Mouse (Mus musculus): ENCODE data around the gene Akp3. TPM values are rescaled to one million over a fixed set of nuclear protein-coding genes. Genes with fewer than 3 reads are reported as not detected.
A peak's percentile ranks its signal among the peaks of the same experiment; 100 is the strongest.

The Akp3 gene
- total RNA-seq, 2 experiments from 2014 or later: not detected

DNA sequence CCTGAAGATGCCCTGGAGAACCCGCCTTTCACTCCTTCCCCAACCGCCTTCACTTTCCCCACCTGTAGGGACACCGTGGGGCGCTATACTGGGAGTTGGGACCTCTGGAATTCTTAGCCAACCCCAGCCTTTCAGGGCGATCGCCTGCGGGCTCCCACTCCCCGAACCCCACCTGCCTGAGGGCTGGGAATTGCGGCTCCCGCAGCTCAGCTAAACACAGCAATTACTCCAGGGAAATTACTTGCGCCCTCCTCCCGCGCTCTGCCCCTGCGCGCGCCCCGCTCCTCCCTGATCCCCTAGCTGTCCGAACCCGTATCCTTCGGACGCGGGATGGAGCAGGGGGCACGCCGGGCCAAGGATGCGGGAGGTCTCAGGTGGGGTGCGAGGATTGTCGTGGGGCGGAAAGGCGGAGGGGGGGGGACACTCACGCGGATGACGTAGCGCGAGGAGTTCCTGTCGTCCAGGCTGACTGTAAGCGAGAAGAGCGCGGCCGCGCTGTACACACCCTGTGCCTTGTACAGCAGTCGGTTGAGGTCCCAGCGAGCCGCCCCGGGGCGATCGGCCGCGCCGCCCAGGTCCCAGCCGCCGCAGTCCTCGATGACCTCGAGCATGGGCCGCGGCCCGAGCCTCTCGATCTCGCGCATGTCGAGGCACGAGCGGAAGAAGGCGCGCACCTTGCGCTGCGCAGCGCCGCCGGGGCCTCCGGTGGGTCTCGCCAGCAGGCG lies 29.2 kb downstream of the Akp3 start:
- intact Hi-C loops (cut with DNase I): no loop called here

DNA sequence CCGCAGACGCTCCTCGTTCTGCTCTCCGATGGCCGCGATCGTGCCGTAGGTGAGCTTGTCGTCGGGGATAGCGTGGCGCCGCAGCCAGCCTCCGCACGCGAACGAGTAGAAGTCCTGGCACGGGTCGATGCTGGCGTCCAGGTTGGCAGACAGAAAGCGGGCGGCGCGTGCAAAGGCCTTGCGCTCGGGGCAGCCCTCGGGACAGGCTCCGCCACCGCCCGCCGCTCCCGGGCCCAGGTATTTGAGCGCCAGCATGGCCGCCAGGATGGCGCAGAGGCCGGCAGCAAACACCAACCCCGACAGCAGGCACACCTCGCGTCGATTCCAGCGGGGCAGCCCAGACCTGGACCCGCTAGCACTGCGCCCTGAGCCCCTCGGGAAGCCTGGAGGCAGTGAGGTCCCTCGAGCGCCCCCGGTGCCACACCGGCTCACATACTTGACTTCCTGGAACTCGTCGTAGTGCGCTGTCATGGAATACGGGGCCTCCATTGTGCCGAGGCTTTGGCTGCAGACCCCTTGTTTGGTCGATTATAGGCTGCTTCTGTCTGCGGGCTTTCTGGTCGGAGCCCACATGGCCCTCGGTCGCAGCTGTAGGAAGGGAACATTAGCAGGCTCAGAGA lies 29.8 kb downstream of the Akp3 start:
- DNase-seq: no peak
- intact Hi-C loops (cut with DNase I): no loop called here

More for the DNA sequence above, 29.2 kb downstream of the Akp3 start:
- DNase-seq: no peak

DNA sequence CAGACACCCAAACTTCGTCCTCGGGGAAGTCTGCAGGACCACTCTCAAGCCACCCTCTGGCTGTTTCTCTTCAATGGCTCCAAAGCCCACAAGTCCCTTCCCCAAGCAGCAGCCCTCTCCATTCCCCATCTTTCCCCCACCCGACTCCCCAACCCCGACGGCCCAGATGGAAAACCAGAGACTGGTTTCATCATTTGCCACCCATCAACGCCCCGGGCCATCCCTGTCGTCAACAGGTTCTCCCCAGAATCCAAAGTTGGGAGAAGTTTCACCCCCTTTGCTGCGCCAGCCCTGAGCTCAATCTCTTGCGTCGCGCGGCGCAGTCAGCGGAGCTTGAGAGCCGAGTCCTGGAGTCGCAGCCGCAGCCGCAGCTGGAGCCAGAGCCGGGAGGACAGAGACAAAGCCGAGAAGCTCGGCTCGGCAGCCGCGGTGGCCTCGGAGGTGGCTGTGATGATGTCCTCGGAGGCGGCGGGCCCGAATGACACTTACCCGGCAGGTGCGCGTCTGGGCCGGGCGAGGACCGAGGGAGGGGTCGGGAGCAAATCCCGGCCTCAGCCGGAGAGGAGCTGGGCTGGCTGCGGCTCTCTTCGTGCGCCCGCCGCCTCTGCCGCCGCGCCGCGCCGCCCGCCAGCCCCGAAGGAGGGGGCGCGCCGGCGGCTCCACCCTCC lies 30.9 kb downstream of the Akp3 start:
- intact Hi-C loops (cut with DNase I): no loop called here
- DNase-seq: peak in 1 of 2 experiments; percentile 19

DNA sequence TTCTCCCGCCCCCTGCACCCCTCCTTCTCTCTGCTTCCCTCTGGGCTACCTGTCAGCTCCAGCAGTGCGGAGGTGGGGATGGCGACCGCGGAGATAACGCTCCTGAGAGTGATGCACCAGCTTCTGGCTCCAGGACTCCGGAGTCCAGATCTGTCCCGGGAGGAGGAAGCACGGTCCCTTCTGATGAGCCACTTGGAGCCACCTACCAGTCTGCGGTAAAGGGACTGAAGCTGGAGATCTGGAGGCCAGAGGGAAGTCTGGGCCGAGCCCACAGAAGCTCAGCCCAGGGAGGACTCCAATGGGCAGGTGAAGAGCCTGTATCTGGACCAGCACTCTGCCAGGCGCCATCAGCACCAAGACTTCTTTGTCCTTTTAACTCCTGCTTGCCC lies 31.4 kb downstream of the Akp3 start, which contains the start of gene Ecel1:
Ecel1 (minus strand) TSS at position 323 of the 389 bp plus-strand sequence.
- intact Hi-C loops (cut with DNase I): no loop called here
- DNase-seq: no peak

DNA sequence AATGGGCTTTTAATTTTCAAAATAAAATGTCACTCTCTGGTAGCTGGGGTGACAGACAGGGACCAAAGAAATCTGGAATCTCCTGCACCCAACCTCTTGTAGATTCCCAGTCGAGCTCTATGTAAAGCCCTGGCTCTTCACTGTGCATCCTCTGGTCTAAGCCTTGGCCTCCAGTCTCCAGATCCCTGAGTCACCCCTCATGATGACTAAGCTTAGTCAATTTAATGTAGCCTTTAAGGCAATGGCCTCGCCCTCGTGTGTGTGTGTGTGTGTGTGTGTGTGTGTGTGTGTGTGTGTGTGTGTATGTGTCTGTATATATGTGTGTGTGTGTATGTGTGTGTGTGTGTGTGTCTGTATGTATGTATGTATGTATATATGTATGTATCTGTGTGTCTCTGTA lies 34.6 kb downstream of the Akp3 start:
- intact Hi-C loops (cut with DNase I): no loop called here
- no peak for DNase-seq

DNA sequence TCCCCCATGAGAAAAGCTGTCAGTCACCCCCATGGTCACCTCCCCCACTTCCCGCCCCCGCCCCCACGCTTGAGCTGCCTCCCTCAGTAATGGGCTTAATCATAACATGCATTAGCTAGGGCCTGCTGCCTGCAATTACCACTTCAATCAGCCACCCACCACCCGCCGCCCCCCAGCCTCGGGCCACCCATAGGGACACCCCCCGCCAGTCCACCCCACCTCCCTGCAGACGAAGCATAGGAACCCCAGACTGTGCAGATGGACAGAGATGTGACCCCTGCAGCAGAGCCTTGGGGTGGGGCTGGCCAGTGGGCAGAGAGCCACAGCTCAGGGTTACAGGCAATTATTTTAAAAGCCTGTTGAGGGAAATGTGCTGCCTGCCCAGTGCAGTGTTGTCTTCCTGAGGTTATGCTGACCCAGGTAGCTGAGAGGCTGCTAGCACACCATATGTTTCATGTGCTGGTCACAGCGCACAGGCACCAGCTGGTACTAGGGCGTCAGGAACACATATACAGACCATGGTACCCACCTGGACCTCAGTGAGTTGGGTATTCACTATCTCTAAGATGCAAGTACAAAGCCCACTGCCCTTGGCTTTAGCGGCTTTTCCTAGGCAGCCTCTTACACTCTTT lies 39.5 kb downstream of the Akp3 start:
- no peak for DNase-seq

DNA sequence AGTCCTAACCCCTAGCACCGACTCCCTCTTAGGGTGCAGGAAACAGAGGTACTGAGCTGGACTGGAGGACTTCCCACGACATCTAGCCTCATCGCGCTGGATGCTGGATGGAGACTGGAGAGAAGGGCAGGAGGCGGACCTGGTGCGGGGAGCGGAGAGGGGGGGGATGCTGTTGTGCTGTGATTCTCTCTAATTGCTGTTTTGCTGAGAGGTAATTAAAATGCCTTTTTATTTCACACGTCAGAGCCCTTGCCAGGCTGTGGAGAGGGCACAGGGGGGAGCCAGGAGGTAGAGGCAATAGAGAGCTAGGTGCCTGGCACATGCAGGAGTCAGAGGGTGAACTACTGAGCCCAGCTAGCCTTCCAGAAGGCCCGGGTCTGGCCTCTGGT lies 40.0 kb downstream of the Akp3 start:
- no peak for DNase-seq
- intact Hi-C loops (cut with DNase I): no loop called here

More for the DNA sequence above, 39.5 kb downstream of the Akp3 start:
- intact Hi-C loops (cut with DNase I): no loop called here

DNA sequence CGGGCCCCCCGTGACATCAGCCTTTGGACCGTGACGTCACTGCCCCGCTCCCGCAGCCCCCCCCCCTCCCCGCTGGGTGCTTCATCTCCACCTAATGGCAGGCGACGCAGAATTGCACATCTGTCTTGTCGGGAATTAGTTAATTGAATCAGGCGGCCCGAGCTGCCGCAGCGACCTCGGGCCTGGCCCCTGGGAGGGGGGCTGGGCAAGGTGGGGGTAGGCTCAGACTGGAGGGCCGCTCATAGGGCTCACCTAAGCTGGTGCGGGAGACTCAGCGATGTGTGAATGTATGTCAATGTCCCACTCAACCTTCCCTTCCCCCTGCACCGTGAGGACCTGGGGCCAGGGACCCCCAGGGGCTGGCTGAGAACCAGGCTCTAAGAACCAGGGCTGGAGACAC lies 45.7 kb downstream of the Akp3 start:
- no peak for DNase-seq
- intact Hi-C loops (cut with DNase I): no loop called here

DNA sequence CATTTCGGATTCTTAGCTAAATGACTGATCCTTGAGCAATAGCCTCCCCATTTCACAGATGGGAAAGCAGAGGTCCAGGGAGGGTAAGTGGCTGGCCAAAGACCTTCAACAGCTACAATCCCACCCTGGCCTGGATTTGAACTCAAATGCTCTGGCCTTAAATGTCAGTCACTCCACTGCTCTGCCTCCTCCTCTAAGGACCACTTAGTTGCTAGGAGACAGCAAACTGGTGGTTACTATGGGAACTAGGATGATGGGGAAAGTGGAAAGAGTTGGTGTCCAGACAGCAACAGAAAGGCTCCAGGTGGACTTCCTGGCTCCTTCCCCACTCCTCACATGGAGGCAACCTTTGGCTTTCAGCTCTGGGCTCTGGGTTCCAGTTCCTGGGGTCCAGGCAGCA lies 46.5 kb downstream of the Akp3 start:
- intact Hi-C loops (cut with DNase I): no loop called here
- DNase-seq: no peak

DNA sequence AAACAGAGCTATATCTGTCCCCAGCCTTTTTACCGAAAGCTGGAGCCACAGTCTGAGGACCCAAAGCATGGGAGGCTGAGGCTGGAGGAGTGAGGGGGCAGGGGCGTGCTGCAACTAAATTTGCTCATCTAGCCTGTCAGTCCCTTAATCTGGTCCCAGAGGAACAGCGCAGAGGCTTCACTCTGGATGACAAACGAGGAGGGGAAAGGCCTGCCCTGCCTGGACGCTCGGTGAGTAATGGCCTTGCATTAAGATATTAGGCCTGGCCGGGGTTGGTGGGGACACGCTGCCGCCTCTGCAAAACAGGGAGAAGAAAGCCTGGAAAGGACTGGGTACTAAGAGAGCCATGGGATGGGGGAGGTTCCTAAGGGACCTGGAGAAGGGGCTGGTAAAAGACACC lies 47.5 kb downstream of the Akp3 start:
- no peak for DNase-seq
- intact Hi-C loops (cut with DNase I): no loop called here

DNA sequence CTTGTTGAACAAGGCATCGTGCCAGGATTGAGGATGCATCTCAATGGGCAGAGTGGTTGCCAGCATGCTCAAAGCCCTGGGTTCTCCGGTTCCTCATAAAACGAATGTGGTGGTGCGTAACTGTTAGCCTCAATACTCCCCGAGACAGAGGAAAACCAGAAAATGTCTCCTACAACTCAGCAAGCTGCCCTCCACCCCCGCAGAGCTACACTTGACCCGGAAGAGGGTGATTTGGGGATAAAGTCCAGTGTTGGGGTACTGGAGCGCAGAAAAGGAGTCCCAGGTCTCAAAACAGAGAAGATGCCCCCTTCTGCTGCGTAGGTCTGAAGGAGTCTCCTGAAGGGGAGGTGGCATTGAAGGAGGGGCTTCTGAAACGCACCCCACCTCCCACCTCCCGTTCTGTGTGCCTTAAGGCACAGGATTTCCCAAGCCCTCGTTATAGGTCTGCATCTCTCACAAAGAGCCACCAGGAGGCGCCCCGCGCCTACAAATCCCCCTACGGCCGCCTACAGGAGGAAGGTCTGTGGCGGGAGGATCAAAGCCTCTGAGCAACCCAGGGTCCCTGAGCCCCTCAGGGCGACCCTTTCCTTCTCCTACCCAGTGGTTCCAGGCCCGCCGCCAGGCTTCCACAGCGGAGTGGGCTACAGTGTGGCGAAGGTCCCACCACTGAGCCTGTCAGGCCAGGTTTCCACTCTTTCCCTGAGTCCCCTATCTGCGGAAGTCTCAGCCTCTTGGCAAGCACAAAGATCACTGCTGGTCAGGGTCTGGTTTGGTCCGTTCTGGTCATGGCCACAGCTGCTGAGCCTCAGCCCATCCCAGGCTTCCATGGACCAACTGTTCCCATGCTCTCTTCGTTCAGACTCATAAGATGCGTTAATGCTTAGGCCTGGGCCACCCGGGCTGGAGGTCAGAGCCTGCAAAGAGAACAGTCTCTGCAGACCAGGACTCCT lies 49.5 kb downstream of the Akp3 start:
- intact Hi-C loops (cut with DNase I): no loop called here
- DNase-seq: peak; percentile 68 to 79

DNA sequence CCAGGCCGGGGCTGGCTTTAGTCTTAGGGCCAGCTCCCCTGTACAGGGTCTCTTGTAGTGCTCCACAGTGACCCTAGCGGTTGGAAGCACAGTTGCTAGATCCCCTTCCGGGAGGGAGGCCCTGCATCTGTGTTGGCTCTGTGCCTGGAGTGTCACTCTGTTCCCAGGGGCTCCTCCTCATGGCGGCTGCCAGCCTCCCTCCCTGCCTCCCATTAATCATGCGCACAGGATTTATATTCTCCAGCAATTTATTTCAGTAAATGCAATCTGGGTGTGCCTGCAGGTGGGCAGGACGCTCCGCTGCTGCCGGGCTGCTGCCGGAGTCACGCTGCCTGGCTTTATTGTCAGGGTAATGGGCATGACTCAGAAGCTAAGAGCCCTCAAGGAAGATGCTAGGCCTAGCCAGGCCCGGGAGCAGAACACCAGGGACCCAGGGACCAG lies 51.1 kb downstream of the Akp3 start:
- peak; percentile 65 to 75 for DNase-seq

More for the DNA sequence above, 51.1 kb downstream of the Akp3 start:
- intact Hi-C loops (cut with DNase I): no loop called here

Other genes starting within 250 kb of the Akp3 start
- gene Alppl2, start 35.0 kb upstream of the Akp3 start, total RNA-seq (2021): not detected
- not detected for gene Alpi, start 23.4 kb upstream of the Akp3 start, total RNA-seq (2021)
- not detected for gene Ecel1, start 31.5 kb downstream of the Akp3 start, total RNA-seq (2021)
- not detected for gene Prss56, start 58.3 kb downstream of the Akp3 start, total RNA-seq (2021)
- not detected for gene Chrnd, start 65.6 kb downstream of the Akp3 start, total RNA-seq (2021)
- not detected for gene Chrng, start 79.7 kb downstream of the Akp3 start, total RNA-seq (2021)
- gene Eif4e2, start 88.9 kb downstream of the Akp3 start, total RNA-seq (2021): 10 to 100 TPM; 63.7 to 66.8 TPM
- 1 to 10 TPM; 6.4 to 6.8 TPM for gene Efhd1, start 139.4 kb downstream of the Akp3 start, total RNA-seq (2021)
- gene Gigyf2, start 202.0 kb downstream of the Akp3 start, total RNA-seq (2021): 10 to 100 TPM; 46.6 to 53.5 TPM